27 mouse cellular contexts compared by ENCODE assay signal in genomic region chr2:14428987-14429386, GRCm38 (mm10). TPM values are rescaled to one million over a fixed set of nuclear protein-coding genes. Genes with fewer than 3 reads are reported as not detected.
DNase-seq lines count a peak whose midpoint lies in the region; ATAC-seq and TF ChIP-seq lines count a peak whose summit lies in the region.
"Had no signal": no experiment of that assay in that cellular context is flagged by ENCODE, and none has a peak within 500 bp of the region (broad histone marks: within the 10 kb centered on the region; RNA-seq: fewer than 3 reads in every experiment).

No protein-coding gene starts in this region.

- no peak for TF ChIP-seq CTCF in forebrain, postnatal 0 days (IDR thresholded peaks at IDR 0.05; ENCODE audit: low read depth)

- no peaks in the 10 kb centered on the region for H3K27me3 ChIP-seq in forebrain, embryonic 14.5 days (replicated peaks; ENCODE audit: control insufficient read depth, insufficient read depth, low read length)
- H3K27me3 ChIP-seq in forebrain, embryonic 10.5 days (ENCODE audit: poor library complexity, severe bottlenecking), result no peaks in the 10 kb centered on the region
- no peaks in the 10 kb centered on the region for H3K27me3 ChIP-seq in forebrain, postnatal 0 days (ENCODE audit: insufficient read depth, low read length)
- H3K27me3 ChIP-seq in forebrain, embryonic 13.5 days, result no peaks in the 10 kb centered on the region
- H3K27me3 ChIP-seq: CH12.LX; embryonic facial prominence, embryonic 13.5 days; embryonic facial prominence, embryonic 15.5 days; forebrain, embryonic 12.5 days; Patski had no signal

- no peak overlapping the region for H3K9ac ChIP-seq in forebrain, embryonic 14.5 days (ENCODE audit: low read length)
- no peak overlapping the region for H3K9ac ChIP-seq in forebrain, postnatal 0 days
- H3K9ac ChIP-seq in forebrain, embryonic 13.5 days, result no peak overlapping the region
- H3K9ac ChIP-seq: embryonic facial prominence, embryonic 13.5 days; embryonic facial prominence, embryonic 15.5 days; forebrain, embryonic 12.5 days had no signal

- no peak overlapping the region for H3K4me3 ChIP-seq in forebrain, embryonic 14.5 days (ENCODE audit: low read depth, low read length)
- no peak overlapping the region for H3K4me3 ChIP-seq in forebrain, embryonic 10.5 days
- H3K4me3 ChIP-seq in forebrain, postnatal 0 days (ENCODE audit: low read depth, low read length), result no peak overlapping the region
- H3K4me3 ChIP-seq in forebrain, embryonic 13.5 days, result no peak overlapping the region
- H3K4me3 ChIP-seq: embryonic facial prominence, embryonic 13.5 days; embryonic facial prominence, embryonic 15.5 days; erythroblast, embryonic 14.5 days; forebrain, embryonic 12.5 days had no signal

- peak; percentile 45 for DNase-seq in forebrain, embryonic 14.5 days (ENCODE audit: low spot score)
- no peak for DNase-seq in forebrain, embryonic 10.5 days (ENCODE audit: extremely low spot score, low spot score)
- DNase-seq in forebrain, postnatal 0 days, result peak; percentile 28
- peak; percentile 45 for DNase-seq in brain, embryonic 18.5 days (ENCODE audit: low read depth, low spot score)
- no peak for DNase-seq in layer of hippocampus, postnatal 10 days (ENCODE audit: low spot score in 2 of 2)
- DNase-seq: adrenal gland, adult 8-10 months; adrenal gland, postnatal 14 days; adrenal gland, postnatal 36 days; B cell, adult 2 months; cerebellum, adult 11 months; cerebellum, adult 18-20 months; cerebellum, adult 8-10 months; cerebellum, adult 9-11 months; cerebellum, postnatal 14 days; cerebellum, postnatal 36 days; embryo, embryonic 11 days had no signal

- no peak overlapping the region for H3K27ac ChIP-seq in forebrain, embryonic 14.5 days (ENCODE audit: low read depth, low read length)
- no peak overlapping the region for H3K27ac ChIP-seq in forebrain, embryonic 10.5 days
- no peak overlapping the region for H3K27ac ChIP-seq in forebrain, postnatal 0 days (ENCODE audit: low read depth, low read length)
- H3K27ac ChIP-seq in forebrain, embryonic 13.5 days, result no peak overlapping the region
- H3K27ac ChIP-seq: embryonic facial prominence, embryonic 13.5 days; embryonic facial prominence, embryonic 15.5 days; forebrain, embryonic 12.5 days had no signal

- no peak overlapping the region for H3K4me2 ChIP-seq in forebrain, embryonic 14.5 days (ENCODE audit: low read length)
- H3K4me2 ChIP-seq in forebrain, postnatal 0 days (ENCODE audit: low read depth), result no peak overlapping the region
- H3K4me2 ChIP-seq in forebrain, embryonic 13.5 days, result no peak overlapping the region
- H3K4me2 ChIP-seq: embryonic facial prominence, embryonic 13.5 days; embryonic facial prominence, embryonic 15.5 days; forebrain, embryonic 12.5 days had no signal

- no peaks in the 10 kb centered on the region for H3K4me1 ChIP-seq in forebrain, embryonic 14.5 days (ENCODE audit: control insufficient read depth, insufficient read depth, low read length)
- H3K4me1 ChIP-seq in forebrain, embryonic 10.5 days, result no peaks in the 10 kb centered on the region
- no peaks in the 10 kb centered on the region for H3K4me1 ChIP-seq in forebrain, postnatal 0 days (ENCODE audit: insufficient read depth)
- no peaks in the 10 kb centered on the region for H3K4me1 ChIP-seq in forebrain, embryonic 13.5 days
- H3K4me1 ChIP-seq: embryonic facial prominence, embryonic 13.5 days; embryonic facial prominence, embryonic 15.5 days; forebrain, embryonic 12.5 days had no signal

- 87% methylated on average over 2 of the region's 2 CpGs for WGBS in forebrain, embryonic 14.5 days
- WGBS in forebrain, embryonic 10.5 days, result 90% methylated on average over 2 of the region's 2 CpGs
- WGBS in forebrain, postnatal 0 days, result 74% methylated on average over 2 of the region's 2 CpGs
- WGBS in forebrain, embryonic 13.5 days, result 91% methylated on average over 2 of the region's 2 CpGs

- no peak for ATAC-seq in forebrain, embryonic 14.5 days
- ATAC-seq in forebrain, postnatal 0 days, result peak; percentile 66
- no peak for ATAC-seq in forebrain, embryonic 13.5 days
- ATAC-seq: activated CD4-positive, CD25-positive, alpha-beta regulatory T cell, adult 4 months; CD4-positive, CD25-positive, alpha-beta regulatory T cell, adult 4 months; Patski had no signal

- H3K36me3 ChIP-seq in forebrain, embryonic 14.5 days (ENCODE audit: control insufficient read depth, insufficient read depth, low read length), result no peaks in the 10 kb centered on the region
- H3K36me3 ChIP-seq in forebrain, embryonic 10.5 days (replicated peaks), result no peaks in the 10 kb centered on the region
- no peaks in the 10 kb centered on the region for H3K36me3 ChIP-seq in forebrain, postnatal 0 days (ENCODE audit: insufficient read depth)
- H3K36me3 ChIP-seq in forebrain, embryonic 13.5 days (ENCODE audit: poor library complexity, severe bottlenecking), result no peaks in the 10 kb centered on the region
- H3K36me3 ChIP-seq: embryonic facial prominence, embryonic 13.5 days; embryonic facial prominence, embryonic 15.5 days; forebrain, embryonic 12.5 days; G1E had no signal

- H3K9me3 ChIP-seq in forebrain, embryonic 14.5 days (replicated peaks; ENCODE audit: control insufficient read depth, low read length), result no peaks in the 10 kb centered on the region
- H3K9me3 ChIP-seq in forebrain, embryonic 10.5 days, result no peaks in the 10 kb centered on the region
- H3K9me3 ChIP-seq in forebrain, postnatal 0 days (ENCODE audit: low read length), result no peaks in the 10 kb centered on the region
- H3K9me3 ChIP-seq in forebrain, embryonic 13.5 days (replicated peaks), result no peaks in the 10 kb centered on the region
- H3K9me3 ChIP-seq: embryonic facial prominence, embryonic 13.5 days; embryonic facial prominence, embryonic 15.5 days; forebrain, embryonic 12.5 days; G1E had no signal

RNA-seq across cellular contexts. Expression of gene Slc39a12, which starts 40.9 kb away (rescaled TPM):
- 1.2 and 2.0 TPM in 2 replicates for polyA plus RNA-seq in forebrain, embryonic 14.5 days (2014; fragmentation: Nextera tagmentation; extraction: Ambion mirVana)
- polyA plus RNA-seq in forebrain, embryonic 10.5 days (2016; fragmentation: Nextera tagmentation; extraction: Ambion mirVana), result 0.22 and 0.41 TPM in 2 replicates
- total RNA-seq in forebrain, postnatal 0 days (2014; rRNA removed), result 5.5 and 9.3 TPM in 2 replicates
- 2.6 and 3.9 TPM in 2 replicates for polyA plus RNA-seq in forebrain, postnatal 0 days (2015; fragmentation: Nextera tagmentation; extraction: Ambion mirVana)
- 0.64 and 0.68 TPM in 2 replicates for polyA plus RNA-seq in forebrain, embryonic 13.5 days (2015; fragmentation: Nextera tagmentation; extraction: Ambion mirVana)
- total RNA-seq in layer of hippocampus, postnatal 10 days (2021), result 10 to 100 TPM; 28.1 to 31.1 TPM
- total RNA-seq: CH12.LX; common myeloid progenitor, adult 5-6 weeks; G1E had no signal
- polyA plus RNA-seq: activated CD4-positive, CD25-positive, alpha-beta regulatory T cell, adult 4 months; CD4-positive, CD25-positive, alpha-beta regulatory T cell, adult 4 months; erythroblast, embryonic 14.5 days; G1E had no signal

Comparison
In these comparisons a context has a peak if more than half of its experiments do, and no peak if none do; other contexts are left out.
1. DNase-seq: peak in forebrain, embryonic 14.5 days (single experiment), forebrain, postnatal 0 days (single experiment) and brain, embryonic 18.5 days (single experiment); none in forebrain, embryonic 10.5 days (single experiment) and layer of hippocampus, postnatal 10 days (0 of 2).